Mouse (Mus musculus) neural tube, embryonic 14.5 days (tissue): Measurements from ENCODE around the gene Zcchc24. TPM values are rescaled to one million over a fixed set of nuclear protein-coding genes. Genes with fewer than 3 reads are reported as not detected.
A peak's percentile ranks its signal among the peaks of the same experiment; 100 is the strongest.

Experiments used
- ATAC-seq: fragments of 200-750 bp; cut with Nextera tagmentation; 2 replicates; pipeline ENCODE4 v1.8.0; 2017; ENCODE audit warnings: low read depth, mild to moderate bottlenecking, moderate TSS enrichment, moderate library complexity
- H3K27ac ChIP-seq: fragments of 300-500 bp; sonication (generic); 2 replicates; pipeline ENCODE4 v1.5.1; 2014; ENCODE audit warnings: low read depth, mild to moderate bottlenecking, control low read depth, low read length, moderate library complexity, mixed read lengths
- H3K27me3 ChIP-seq: fragments of 300-500 bp; sonication (generic); 2 replicates; pipeline ENCODE4 v1.6.1; 2014; ENCODE audit warnings: low read length; ENCODE audit not compliant: control insufficient read depth, insufficient read depth
- H3K36me3 ChIP-seq: fragments of 300-500 bp; sonication (generic); 2 replicates; pipeline ENCODE4 v1.6.1; 2014; ENCODE audit warnings: low read length, mixed read lengths; ENCODE audit not compliant: control insufficient read depth, insufficient read depth
- H3K4me1 ChIP-seq: fragments of 300-500 bp; sonication (generic); 2 replicates; pipeline ENCODE4 v1.6.1; 2014; ENCODE audit warnings: low read length; ENCODE audit not compliant: control insufficient read depth, insufficient read depth
- H3K4me2 ChIP-seq: fragments of 300-500 bp; sonication (generic); 2 replicates; pipeline ENCODE4 v1.6.1; 2014; ENCODE audit warnings: mild to moderate bottlenecking, low read depth, low read length, control low read depth
- H3K4me3 ChIP-seq: fragments of 300-500 bp; sonication (generic); 2 replicates; pipeline ENCODE4 v1.5.1; 2014; ENCODE audit warnings: low read depth, low read length, control low read depth, mixed read lengths
- H3K9ac ChIP-seq: fragments of 300-500 bp; sonication (generic); replicated peaks from 2 replicates; pipeline ENCODE4 v1.6.1; 2014; ENCODE audit warnings: low read depth, mild to moderate bottlenecking, control low read depth, low read length, mixed read lengths
- H3K9me3 ChIP-seq: fragments of 300-500 bp; sonication (generic); 2 replicates; pipeline ENCODE4 v1.6.1; 2016; ENCODE audit warnings: low read length; ENCODE audit not compliant: control insufficient read depth
- WGBS: fragments of 180-500 bp; shearing (Covaris S2); extraction: QIAGEN DNeasy Blood & Tissue Kit; methylation state at CpG from one replicate; pipeline ENCODE4 v1.1.7; 2014; 5-methylcytosine and 5-hydroxymethylcytosine counted together
- polyA plus RNA-seq: library from polyadenylated mRNA; unstranded; fragments of >200 nt; fragmentation: Nextera tagmentation; extraction: Ambion mirVana; gene quantifications from 2 replicates; pipeline ENCODE4 v1.2.1, GENCODE M21; 2014

Gene Zcchc24
- polyA plus RNA-seq, 1 experiment from 2014 or later, result 11.0 TPM

DNA sequence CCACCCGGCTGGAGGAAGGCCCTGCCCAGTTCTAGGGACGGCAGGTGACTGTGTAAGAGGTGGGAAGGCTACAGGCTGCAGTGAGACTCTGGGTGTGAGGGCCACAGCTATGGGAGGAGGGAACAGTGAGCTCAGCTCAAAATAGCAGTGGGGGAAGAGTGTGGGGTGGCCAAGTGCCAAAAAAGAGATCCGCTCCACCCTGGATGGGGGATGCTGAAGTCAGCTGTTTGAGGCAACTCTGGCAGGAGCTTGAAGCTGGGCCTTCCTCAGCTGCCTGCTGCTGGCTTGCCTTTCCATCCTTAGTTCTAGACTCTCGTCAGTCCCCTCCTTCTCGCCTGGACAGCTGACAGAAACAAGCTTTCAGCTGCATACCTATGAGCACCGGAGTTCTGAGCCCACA lies 32.2 kb downstream of the Zcchc24 start:
- no peak overlapping the region for H3K4me2 ChIP-seq
- peak; percentile 44; the same call in 1 of the 2 replicates for ATAC-seq
- no peaks in the 10 kb centered on the region for H3K9me3 ChIP-seq
- no peak overlapping the region; the same call in 1 of the 2 replicates for H3K27ac ChIP-seq
- no peaks in the 10 kb centered on the region for H3K27me3 ChIP-seq
- 71% methylated on average over 6 of the region's 6 CpGs for WGBS
- H3K36me3 ChIP-seq, result no peaks in the 10 kb centered on the region
- H3K4me1 ChIP-seq, result peaks cover 15% of the 10 kb centered on the region; the same call in 1 of the 2 replicates
- no peak overlapping the region for H3K9ac ChIP-seq
- no peak overlapping the region for H3K4me3 ChIP-seq

DNA sequence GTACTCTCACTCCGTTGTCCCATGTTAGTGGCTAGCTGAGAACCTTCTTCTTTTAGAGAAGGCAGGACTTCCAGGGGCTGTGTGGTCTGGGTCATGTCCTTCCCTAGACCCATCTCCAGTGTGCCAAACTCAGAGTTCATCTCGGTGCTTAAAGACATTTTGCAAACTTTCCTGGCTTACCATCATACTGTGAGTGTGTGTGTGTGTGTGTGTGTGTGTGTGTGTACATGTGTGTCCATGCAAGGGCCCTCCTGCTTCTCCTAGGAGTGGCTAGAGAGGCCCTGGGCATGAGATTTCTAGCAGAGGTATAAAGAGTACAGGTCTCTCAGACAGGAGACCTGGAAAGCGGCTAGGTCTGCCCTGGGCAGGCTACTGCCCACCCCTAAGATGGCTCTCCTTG lies 32.7 kb downstream of the Zcchc24 start:
- Histone ChIP-seq H3K27me3 (no peaks in the 10 kb centered on the region), H3K4me1 (peaks cover 15% of the 10 kb centered on the region; the same call in 1 of the 2 replicates), H3K4me3 (no peak overlapping the region), H3K27ac (no peak overlapping the region; the same call in 1 of the 2 replicates), H3K9ac (no peak overlapping the region), H3K9me3 (no peaks in the 10 kb centered on the region), H3K36me3 (no peaks in the 10 kb centered on the region), H3K4me2 (no peak overlapping the region)
- ATAC-seq, result no peak; the same call in 1 of the 2 replicates
- WGBS, result 90% methylated on average over 3 of the region's 3 CpGs

DNA sequence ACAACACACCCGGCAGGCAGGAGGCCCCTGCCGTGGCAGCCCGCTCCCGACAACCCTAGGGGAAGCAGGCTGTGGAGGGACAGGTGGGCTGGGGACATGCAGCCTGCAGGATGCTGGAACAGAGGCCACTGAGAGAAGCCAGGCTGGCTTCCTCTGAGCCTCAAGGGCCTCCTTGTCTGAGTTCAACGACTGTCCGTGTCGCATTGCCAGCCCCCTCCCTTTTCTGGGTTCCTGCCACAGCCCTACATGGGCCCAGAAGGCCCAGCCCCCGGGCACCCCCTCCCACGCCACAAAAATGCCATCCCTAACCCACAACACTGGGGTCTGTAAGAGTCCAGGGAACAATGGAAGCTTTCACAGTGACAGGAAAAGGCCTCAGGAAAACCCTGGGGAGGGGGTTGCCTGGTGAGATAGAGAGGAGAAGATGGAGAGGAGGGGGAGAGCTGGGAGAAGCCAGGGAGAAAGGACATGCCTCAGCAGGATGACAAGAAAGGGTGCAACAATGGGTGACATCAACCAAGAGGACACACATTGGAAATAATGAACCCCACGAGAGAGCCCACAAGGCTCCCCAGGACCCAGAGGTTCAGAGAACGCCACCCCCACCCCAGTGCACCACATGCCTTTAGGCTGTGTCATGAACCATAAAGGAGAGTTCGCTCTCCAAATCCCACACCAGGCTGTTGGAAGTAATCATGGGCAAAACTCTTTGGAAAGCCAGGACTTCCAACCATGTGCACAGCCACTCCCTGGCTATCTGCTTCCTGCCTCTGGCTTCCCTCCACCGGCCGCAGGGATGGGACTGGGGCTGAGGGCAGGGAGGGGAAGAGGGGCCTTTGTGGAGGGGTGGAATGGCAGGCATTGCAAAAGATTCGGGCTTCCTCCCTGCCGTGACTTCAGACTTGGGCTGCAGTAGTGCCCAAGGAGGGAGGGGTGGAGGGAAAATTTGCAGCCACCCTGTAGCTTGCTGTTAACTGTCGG lies 33.8 kb downstream of the Zcchc24 start:
- Histone ChIP-seq H3K4me1 (peaks cover 15% of the 10 kb centered on the region; the same call in 1 of the 2 replicates), H3K27ac (peak overlapping the region; percentile 55), H3K4me2 (no peak overlapping the region), H3K9ac (no peak overlapping the region), H3K36me3 (no peaks in the 10 kb centered on the region), H3K9me3 (no peaks in the 10 kb centered on the region), H3K4me3 (no peak overlapping the region), H3K27me3 (no peaks in the 10 kb centered on the region)
- 18% methylated on average over 16 of the region's 17 CpGs for WGBS
- peak; percentile 78 for ATAC-seq

DNA sequence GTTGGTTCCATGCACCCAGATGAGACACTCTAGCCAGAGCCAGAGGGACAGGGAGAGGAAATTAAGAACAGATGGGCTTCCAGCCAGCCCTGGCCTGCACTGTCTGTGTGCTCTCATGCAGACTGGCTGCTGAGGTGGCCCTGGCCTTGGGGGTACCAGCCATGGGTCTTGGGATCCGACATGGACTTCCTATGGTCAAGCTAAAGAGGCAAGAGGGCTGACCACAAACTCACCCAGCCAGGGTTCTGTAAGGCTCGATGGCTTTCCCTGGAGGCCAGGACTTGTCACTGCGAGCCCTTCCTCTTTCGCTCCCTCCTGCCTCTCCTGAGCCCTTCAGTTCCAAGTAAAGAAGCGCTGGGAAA lies 41.7 kb downstream of the Zcchc24 start:
- 78% methylated on average over 5 of the region's 5 CpGs for WGBS
- H3K9me3 ChIP-seq, result no peaks in the 10 kb centered on the region
- H3K27me3 ChIP-seq, result no peaks in the 10 kb centered on the region
- no peaks in the 10 kb centered on the region for H3K36me3 ChIP-seq
- no peak overlapping the region for H3K4me2 ChIP-seq
- no peak overlapping the region for H3K27ac ChIP-seq
- H3K9ac ChIP-seq, result no peak overlapping the region
- no peak for ATAC-seq
- no peak overlapping the region for H3K4me3 ChIP-seq
- H3K4me1 ChIP-seq, result 0 out of 2 replicates have a peak, but pooled peaks cover 2% of the 10 kb centered on the region

DNA sequence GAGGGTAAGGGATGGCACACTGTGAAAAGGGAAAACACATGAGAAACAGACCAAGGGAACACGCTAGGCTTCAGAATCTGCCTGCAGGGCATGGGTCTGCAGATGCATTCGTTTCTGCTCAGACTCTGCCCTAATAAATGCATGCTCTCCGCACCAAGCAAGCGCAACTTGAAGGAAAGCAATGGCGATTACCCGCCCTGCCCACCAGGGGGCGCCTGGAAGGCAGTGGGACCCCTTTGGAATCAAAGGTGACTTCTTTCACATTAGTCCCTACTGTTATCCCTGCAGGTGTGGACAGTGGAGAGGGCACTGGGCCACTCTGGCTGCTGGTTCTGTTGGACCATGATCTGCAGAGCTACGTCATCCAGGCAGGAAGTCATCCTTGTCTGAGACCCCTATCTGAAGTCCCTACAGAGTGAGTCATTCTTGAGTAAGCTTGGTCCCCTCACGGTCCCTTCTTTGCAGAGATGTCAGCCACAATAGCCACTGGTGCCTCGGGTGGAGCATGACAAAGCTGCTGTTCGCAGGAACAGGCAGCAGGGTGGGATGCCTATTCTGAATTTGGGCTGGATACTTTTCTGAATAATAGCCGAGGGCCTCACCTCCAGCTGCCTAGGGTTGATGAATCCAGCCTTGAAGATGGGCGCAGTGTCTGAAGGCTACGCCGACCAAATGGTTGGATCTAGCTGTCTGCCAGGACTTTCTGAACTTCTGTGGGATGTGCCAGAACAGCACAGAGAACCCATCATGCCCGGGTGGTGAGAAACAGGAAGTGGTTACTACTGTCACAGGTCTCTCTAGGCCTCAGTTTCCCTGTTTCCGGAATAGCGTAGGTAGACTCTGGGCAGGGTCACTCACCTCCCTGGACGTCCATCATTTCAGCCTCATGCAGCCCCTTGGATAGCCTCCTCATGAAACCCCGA lies 42.4 kb downstream of the Zcchc24 start:
- no peaks in the 10 kb centered on the region for H3K9me3 ChIP-seq
- no peak overlapping the region for H3K4me2 ChIP-seq
- no peak overlapping the region for H3K4me3 ChIP-seq
- no peak for ATAC-seq
- WGBS, result 58% methylated on average over 20 of the region's 20 CpGs
- H3K4me1 ChIP-seq, result 0 out of 2 replicates have a peak, but pooled peaks cover 2% of the 10 kb centered on the region
- H3K27ac ChIP-seq, result no peak overlapping the region
- H3K36me3 ChIP-seq, result no peaks in the 10 kb centered on the region
- H3K27me3 ChIP-seq, result no peaks in the 10 kb centered on the region
- no peak overlapping the region for H3K9ac ChIP-seq

DNA sequence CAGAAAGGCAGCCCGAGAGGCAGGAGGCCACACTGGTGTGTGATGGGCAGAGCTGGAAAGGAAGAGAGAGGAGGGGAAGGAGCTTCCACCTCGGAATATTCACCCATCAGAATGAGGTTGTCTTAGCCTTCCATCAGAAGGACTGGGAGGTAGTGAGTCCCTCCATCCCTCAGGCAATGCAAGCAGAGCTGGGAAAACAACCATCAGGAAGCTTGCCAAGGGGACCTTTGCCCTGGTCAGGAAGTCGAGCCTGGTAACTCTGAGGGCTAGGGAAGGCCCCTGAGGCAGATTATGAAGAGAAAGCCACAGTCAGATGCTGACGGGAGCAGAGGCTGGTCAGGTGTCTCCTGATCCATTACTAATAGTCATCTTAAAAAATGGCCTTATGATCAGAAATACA lies 43.1 kb downstream of the Zcchc24 start:
- 38% methylated on average over 4 of the region's 4 CpGs for WGBS
- Histone ChIP-seq H3K4me2 (no peak overlapping the region), H3K4me3 (no peak overlapping the region), H3K36me3 (no peaks in the 10 kb centered on the region), H3K9me3 (no peaks in the 10 kb centered on the region), H3K9ac (no peak overlapping the region), H3K27me3 (no peaks in the 10 kb centered on the region), H3K27ac (no peak overlapping the region), H3K4me1 (0 out of 2 replicates have a peak, but pooled peaks cover 2% of the 10 kb centered on the region)
- ATAC-seq, result no peak

DNA sequence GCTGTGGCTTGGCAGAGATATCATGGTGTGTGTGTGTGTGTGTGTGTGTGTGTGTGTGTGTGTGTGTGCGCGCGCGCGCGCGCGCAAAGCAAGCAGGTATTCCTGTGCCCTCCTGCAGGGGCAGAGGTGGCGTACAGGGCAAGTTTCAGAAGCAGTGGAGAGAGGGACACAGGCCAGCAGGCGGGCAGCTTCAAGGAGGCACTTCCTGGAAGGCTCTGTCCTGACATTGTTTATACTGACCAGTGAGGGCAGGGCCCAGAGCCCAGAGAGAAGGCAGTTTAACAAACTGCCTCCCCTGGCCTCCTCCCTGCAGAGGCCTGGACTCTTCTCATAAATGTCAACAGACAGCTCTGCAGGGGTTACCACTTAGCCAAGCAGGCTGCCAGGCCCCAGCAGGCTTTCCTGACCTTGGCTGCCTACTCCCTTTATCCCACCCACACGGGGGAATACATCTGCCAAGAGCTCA lies 43.8 kb downstream of the Zcchc24 start:
- Histone ChIP-seq H3K4me1 (0 out of 2 replicates have a peak, but pooled peaks cover 2% of the 10 kb centered on the region), H3K27ac (no peak overlapping the region), H3K9me3 (no peaks in the 10 kb centered on the region), H3K27me3 (no peaks in the 10 kb centered on the region), H3K9ac (no peak overlapping the region), H3K36me3 (no peaks in the 10 kb centered on the region), H3K4me2 (no peak overlapping the region), H3K4me3 (no peak overlapping the region)
- 80% methylated on average over 11 of the region's 11 CpGs for WGBS
- peak; percentile 31; the same call in 1 of the 2 replicates for ATAC-seq

DNA sequence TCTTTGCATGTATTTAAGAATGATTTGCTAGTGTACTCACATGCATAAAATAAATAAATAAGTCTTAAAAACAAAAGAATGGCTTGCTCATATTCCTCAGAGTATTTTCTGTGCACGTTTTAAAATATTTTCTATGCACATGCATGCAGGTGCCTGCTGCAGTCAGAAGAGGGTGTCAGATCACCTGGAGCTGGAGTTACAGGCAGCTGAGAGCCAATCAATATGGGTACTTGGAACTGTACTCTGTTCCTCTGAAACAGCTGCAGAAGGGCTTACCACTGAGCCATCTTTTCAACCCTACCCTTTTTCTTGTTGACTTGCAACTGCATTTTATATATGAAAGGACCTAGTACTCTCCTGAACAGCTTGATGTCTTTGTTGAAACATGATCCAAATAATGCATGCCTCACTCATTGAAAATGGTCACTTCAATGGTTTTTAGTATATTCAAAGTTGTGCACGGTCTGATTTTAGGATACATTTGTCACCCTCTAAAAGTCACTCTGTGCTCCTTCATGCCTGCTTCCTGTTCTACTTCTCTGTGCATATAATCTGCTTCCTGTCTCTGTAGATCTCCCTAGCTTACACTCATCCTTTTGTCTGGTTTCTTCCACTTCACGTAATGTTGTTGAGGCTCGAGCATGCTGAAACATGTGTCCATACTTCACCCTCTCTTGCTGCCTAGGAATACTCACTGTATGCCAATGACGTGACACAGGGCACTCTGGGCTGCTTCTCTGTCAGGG lies 47.7 kb downstream of the Zcchc24 start:
- Histone ChIP-seq H3K27me3 (no peaks in the 10 kb centered on the region), H3K4me1 (0 out of 2 replicates have a peak, but pooled peaks cover 2% of the 10 kb centered on the region), H3K9ac (no peak overlapping the region), H3K4me3 (no peak overlapping the region), H3K27ac (no peak overlapping the region), H3K9me3 (no peaks in the 10 kb centered on the region), H3K36me3 (no peaks in the 10 kb centered on the region), H3K4me2 (no peak overlapping the region)
- WGBS, result 90% methylated on average over 5 of the region's 5 CpGs
- no peak for ATAC-seq
